Mouse (Mus musculus): ENCODE data around the gene Clvs2.

Gene Clvs2

GRCm38 (mm10) chr10:33624131-33624879 is at the start of gene Clvs2:
Gene Clvs2, minus strand, starts transcription at chr10:33624769.
- DNase-seq, result peak; percentile 7 to 9

DNA sequence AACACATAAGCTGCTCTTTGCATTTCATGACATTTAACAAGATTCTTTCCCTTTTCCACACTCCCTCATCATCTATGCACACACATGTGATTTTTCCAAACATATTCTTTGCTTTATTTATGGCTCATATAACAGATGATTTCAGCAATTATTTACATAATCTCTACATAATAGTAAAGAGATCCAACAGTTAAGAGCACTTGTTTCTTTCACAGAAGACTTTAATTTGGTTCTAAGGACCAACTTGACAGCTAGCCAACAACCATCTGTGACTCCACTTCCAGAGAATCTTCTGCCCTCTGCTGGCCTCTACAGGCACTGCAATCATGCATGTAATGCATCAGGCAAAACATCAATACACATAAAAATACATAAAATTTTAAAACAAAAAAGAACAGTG is 28.6 kb upstream of the Clvs2 start:
- peak; percentile 38 to 45 for DNase-seq

- no peak for DNase-seq
Measured at GRCm38 (mm10) chr10:33623577-33623991, 985 bp downstream of the Clvs2 start.

- no peak for DNase-seq
Measured at GRCm38 (mm10) chr10:33622700-33623099, 1.9 kb downstream of the Clvs2 start.

DNA sequence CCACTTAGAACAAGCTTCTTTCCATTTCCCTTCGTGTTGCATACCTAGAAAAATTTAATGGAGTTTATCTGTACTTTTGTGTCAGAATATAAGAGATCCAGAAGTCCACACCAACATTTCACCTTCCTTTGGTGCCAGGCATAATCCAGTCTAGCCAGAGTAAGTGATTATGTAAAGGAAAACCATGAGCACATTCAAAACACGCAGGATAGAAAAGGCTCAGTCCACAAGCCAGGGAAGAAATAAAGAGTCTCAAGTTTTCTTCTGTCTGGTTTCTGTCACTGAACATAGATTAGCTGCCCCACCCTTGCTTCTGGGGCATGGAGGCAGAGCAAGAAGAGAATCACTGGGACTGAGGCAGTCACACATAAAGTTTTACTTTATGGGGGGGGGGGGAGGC is 8.4 kb downstream of the Clvs2 start:
- DNase-seq, result no peak

GRCm38 (mm10) chr10:33613197-33613596 is 11.4 kb downstream of the Clvs2 start:
- DNase-seq, result no peak

GRCm38 (mm10) chr10:33592732-33593131 is 31.8 kb downstream of the Clvs2 start:
- DNase-seq, result peak in 1 of 2 experiments; percentile 2

DNA sequence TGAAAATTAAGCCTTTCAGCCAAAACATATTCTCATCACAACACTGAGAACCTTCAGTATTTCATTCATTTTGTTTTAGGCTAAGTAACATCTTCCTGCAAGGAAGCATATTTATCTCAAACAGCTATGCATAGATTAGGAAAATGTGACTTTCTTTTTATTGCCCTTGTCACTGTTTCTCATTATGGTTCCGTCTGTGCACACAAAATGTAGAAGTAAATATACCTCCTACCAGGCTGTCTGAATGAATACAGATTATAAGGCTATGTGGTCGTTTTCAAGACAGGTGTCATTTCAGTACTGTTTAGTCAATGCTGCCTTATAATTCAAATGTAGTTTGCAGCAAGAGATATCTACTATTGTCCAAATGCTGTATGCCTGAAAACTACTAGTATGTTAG is 35.8 kb downstream of the Clvs2 start:
- DNase-seq, result no peak

DNA sequence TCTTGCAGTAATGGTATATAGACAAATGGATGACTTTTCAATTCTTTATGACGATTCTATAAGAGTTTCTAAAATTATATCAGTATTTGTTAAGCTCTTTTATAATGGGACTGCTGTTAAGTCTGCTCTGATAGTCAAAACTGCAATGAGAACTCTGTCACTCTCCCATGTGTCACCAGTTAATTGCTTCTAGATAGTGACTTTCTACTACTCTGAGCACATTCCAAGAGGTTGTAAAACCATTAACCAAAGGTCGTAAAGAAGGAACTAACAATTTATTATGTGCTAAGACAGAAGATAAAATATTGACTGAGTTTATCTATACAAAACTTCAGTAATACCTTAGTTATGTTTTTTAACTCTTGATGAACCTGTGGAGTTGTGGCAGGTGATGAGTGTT is 37.5 kb downstream of the Clvs2 start:
- DNase-seq, result no peak

DNA sequence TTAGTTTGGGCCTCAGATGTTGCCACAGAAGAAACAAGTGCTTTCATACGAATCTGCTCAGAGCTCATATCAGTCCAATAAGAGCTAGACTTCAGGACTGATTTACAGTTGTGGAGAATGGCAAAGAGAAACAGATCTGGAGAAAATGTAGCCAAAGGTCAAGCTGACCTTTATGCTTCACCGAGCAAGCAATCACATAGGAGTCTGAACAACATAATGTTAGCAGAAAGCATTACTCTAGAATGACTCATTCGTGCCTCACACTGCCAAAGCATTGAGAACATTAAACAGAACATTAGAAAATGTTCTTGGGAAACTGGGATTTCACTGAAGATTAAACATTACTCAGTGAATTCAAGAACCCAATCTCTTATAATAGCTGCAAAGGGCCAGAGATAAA is 66.5 kb downstream of the Clvs2 start:
- DNase-seq, result no peak

DNA sequence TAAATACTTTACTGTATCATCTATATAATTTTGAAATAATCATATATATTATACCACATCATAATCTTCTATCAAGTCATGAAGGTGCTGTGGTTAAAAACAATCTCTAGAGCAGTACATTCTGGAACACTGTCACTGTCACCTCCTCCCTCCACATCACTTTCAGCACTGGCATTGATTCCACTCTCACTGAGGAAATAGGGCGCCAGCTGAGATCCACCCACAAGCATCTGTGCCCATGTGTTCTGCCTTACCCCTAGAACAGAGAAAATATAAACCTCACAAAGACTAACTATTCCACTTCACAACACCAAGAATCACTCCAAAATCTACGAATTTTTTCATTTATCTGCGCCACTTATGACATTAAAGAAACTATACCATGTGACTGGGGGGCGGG is 84.2 kb downstream of the Clvs2 start:
- DNase-seq, result no peak
